Mouse (Mus musculus) spleen, adult 2 months (tissue): ENCODE results near the gene 4933406M09Rik.

Source experiments
- CTCF ChIP-seq: fragments of 200-500 bp; IDR thresholded peaks from 2 replicates; pipeline ENCODE4 v1.5.1; 2011; ENCODE audit warnings: mild to moderate bottlenecking, inconsistent platforms; ENCODE audit not compliant: insufficient read depth, insufficient read length, insufficient replicate concordance; ENCODE audit errors: extremely low read depth
- POLR2A ChIP-seq: fragments of 200-500 bp; IDR thresholded peaks from 2 replicates; pipeline ENCODE4 v1.6.1; 2011; ENCODE audit warnings: low read depth, low read length, inconsistent platforms

- no peak for TF ChIP-seq CTCF
- peak; percentile 46 for TF ChIP-seq POLR2A
These were observed 29.6 kb downstream of the 4933406M09Rik start, which contains the start of gene Adipor1 for GRCm38 (mm10) chr1:134415168-134415831.
